Mouse (Mus musculus) granulocyte monocyte progenitor cell, adult 5-6 weeks (primary cell): Measurements from ENCODE around the gene Ldah. TPM values are rescaled to one million over a fixed set of nuclear protein-coding genes. Genes with fewer than 3 reads are reported as not detected.

Source experiments
- total RNA-seq, 2 experiments: library from RNA; stranded (forward) in 1 of 2; stranded (reverse) in 1 of 2; fragments of 200-712, 200-1000 nt in 1 of 2; fragments of >200 nt in 1 of 2; fragmentation: Nextera tagmentation in 1 of 2; gene quantifications; 2 replicates each; pipeline ENCODE4 v1.2.3; 2014 to 2017

Gene Ldah
- total RNA-seq, 2 experiments from 2014 or later, result 35.2 to 50.5 TPM

Other genes with a start within 250 kb of the Ldah start
- gene Apob, start 230.5 kb upstream of the Ldah start, total RNA-seq (2014; fragmentation: Nextera tagmentation), result not detected in 2 replicates
- gene Apob, start 230.5 kb upstream of the Ldah start, total RNA-seq (2017), result not detected in 2 replicates
- not detected in 2 replicates for gene Gdf7, start 93.8 kb downstream of the Ldah start, total RNA-seq (2014; fragmentation: Nextera tagmentation)
- gene Gdf7, start 93.8 kb downstream of the Ldah start, total RNA-seq (2017), result not detected in 2 replicates
- 5.4 and 19.9 TPM in 2 replicates for gene Hs1bp3, start 105.3 kb downstream of the Ldah start, total RNA-seq (2014; fragmentation: Nextera tagmentation)
- 5.8 and 11.2 TPM in 2 replicates for gene Hs1bp3, start 105.3 kb downstream of the Ldah start, total RNA-seq (2017)